Mouse (Mus musculus): ENCODE data around the gene Sdr42e1. TPM values are rescaled to one million over a fixed set of nuclear protein-coding genes. Genes with fewer than 3 reads are reported as not detected.
A peak's percentile ranks its signal among the peaks of the same experiment; 100 is the strongest.

Sdr42e1 gene
- polyA plus RNA-seq (2011; ENCODE audit: insufficient read depth, insufficient read length, low replicate concordance, missing spikeins) = 0.61 and 2.1 TPM in 2 replicates

- Histone ChIP-seq H3K4me3 (replicated peaks; ENCODE audit: control insufficient read depth, low read depth, low read length) (peak within 1 kb of the TSS; percentile 72), H3K27ac (ENCODE audit: control insufficient read depth, insufficient read depth, low read depth, low read length, poor library complexity) (no peak within 1 kb of the TSS), H3K4me1 (ENCODE audit: control insufficient read depth, insufficient read depth, low read length) (no peaks in the 10 kb centered on the region)
- 4% methylated on average over 17 of the region's 17 CpGs for WGBS
- TF ChIP-seq CTCF (IDR thresholded peaks at IDR 0.05; ENCODE audit: control insufficient read depth, insufficient read depth, low read length) = no peak
- no peak for TF ChIP-seq POLR2A (IDR thresholded peaks at IDR 0.05; ENCODE audit: borderline replicate concordance, control insufficient read depth, low read depth, low read length)
These were observed at the start of gene Sdr42e1 for GRCm38 (mm10) chr8:117673430-117673830. Sdr42e1 (minus strand) TSS chr8:117673689.

DNA sequence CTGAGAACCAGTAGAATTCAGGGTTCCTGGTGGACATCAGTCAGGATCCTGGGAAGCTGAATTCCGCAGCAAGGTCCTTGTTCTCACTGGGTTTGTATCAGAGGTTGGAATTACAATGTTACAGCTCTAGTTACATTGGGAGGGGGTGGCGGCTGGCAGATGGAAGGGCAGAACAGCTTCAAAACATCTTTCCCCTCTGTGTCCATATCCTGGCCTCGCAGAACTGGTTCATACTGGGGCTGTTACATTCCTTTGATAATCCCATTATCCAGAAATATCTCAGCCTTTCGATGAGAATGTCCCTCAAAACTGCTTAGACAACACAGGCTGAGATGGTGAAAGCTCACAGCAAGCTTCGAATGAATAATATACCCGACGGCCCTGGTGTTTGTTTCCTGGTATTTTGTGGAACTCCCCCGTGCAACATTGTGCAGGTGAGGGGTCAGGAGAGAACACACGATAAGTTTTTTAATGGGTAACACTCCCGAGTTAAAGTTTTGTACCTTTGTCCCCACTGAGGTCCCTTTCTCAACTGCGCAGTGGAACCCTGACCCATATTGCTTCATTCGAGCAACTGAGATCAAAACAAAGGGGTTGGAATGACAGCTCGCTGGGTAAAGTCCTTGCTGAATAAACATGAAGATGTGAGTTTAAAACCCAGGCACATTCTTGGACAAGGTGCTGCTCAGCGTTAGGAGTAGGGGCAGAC lies 44.8 kb upstream of the Sdr42e1 start:
- H3K4me1 ChIP-seq (ENCODE audit: control insufficient read depth, insufficient read depth, low read length) = peaks cover 1% of the 10 kb centered on the region; the same call in 1 of the 2 replicates
- H3K4me3 ChIP-seq (replicated peaks; ENCODE audit: control insufficient read depth, low read depth, low read length) = no peak overlapping the region
- no peak overlapping the region for H3K27ac ChIP-seq (ENCODE audit: control insufficient read depth, insufficient read depth, low read depth, low read length, poor library complexity)
- 78% methylated on average over 14 of the region's 14 CpGs for WGBS
- TF ChIP-seq POLR2A (IDR thresholded peaks at IDR 0.05; ENCODE audit: borderline replicate concordance, control insufficient read depth, low read depth, low read length) = no peak
- TF ChIP-seq CTCF (IDR thresholded peaks at IDR 0.05; ENCODE audit: control insufficient read depth, insufficient read depth, low read length) = no peak

DNA sequence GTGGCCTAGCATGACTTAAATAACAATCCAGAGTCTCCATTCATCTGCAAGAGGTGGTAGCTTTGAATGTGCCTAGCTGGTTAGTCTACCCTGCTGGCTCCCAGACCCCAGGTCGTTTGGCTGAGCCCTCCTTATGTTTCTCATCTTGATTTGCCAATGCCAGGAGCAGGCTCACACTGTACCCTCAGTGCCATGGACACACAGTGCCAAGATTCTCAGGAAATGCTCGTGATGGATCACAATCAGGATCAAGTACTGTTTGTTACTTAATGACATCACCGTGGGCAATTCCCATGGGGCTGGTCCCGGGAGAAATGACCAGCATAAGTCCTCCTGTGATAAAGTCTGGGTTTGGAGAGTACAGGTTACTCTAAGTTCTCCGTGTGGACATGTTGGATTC lies 42.4 kb upstream of the Sdr42e1 start:
- no peaks in the 10 kb centered on the region for H3K4me1 ChIP-seq (ENCODE audit: control insufficient read depth, insufficient read depth, low read length)
- H3K4me3 ChIP-seq (replicated peaks; ENCODE audit: control insufficient read depth, low read depth, low read length) = no peak overlapping the region
- TF ChIP-seq POLR2A (IDR thresholded peaks at IDR 0.05; ENCODE audit: borderline replicate concordance, control insufficient read depth, low read depth, low read length) = no peak
- no peak for TF ChIP-seq CTCF (IDR thresholded peaks at IDR 0.05; ENCODE audit: control insufficient read depth, insufficient read depth, low read length)
- no peak overlapping the region for H3K27ac ChIP-seq (ENCODE audit: control insufficient read depth, insufficient read depth, low read depth, low read length, poor library complexity)
- WGBS = 61% methylated on average over 5 of the region's 5 CpGs

- 71% methylated on average over 5 of the region's 5 CpGs for WGBS
- H3K27ac ChIP-seq (ENCODE audit: control insufficient read depth, insufficient read depth, low read depth, low read length, poor library complexity) = no peak overlapping the region
- TF ChIP-seq POLR2A (IDR thresholded peaks at IDR 0.05; ENCODE audit: borderline replicate concordance, control insufficient read depth, low read depth, low read length) (no peak), CTCF (IDR thresholded peaks at IDR 0.05; ENCODE audit: control insufficient read depth, insufficient read depth, low read length) (no peak)
- H3K4me3 ChIP-seq (replicated peaks; ENCODE audit: control insufficient read depth, low read depth, low read length) = no peak overlapping the region
- no peaks in the 10 kb centered on the region for H3K4me1 ChIP-seq (ENCODE audit: control insufficient read depth, insufficient read depth, low read length)
These were observed 41.1 kb upstream of the Sdr42e1 start for GRCm38 (mm10) chr8:117714604-117715003.

DNA sequence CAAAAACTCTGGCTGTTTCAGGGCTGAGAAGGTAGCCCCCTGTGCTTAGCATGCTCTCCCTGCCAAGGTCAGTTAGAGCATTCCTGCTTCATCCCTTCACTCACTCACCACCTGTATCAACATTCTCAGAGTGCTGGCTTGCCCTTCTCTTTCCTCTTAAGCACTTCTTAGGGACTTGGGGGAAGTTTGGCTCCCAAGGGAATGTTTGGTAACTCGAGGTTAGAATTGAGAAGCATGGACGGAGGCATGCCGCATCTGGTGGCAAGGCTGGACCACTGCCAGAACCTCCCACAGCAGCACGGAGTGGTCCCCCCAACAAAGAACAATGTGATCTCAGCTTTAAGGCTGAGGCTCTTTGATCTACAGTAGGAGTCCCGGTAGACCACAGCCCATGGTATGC lies 38.7 kb upstream of the Sdr42e1 start:
- no peak overlapping the region for H3K4me3 ChIP-seq (replicated peaks; ENCODE audit: control insufficient read depth, low read depth, low read length)
- no peak for TF ChIP-seq CTCF (IDR thresholded peaks at IDR 0.05; ENCODE audit: control insufficient read depth, insufficient read depth, low read length)
- 65% methylated on average over 5 of the region's 5 CpGs for WGBS
- no peaks in the 10 kb centered on the region for H3K4me1 ChIP-seq (ENCODE audit: control insufficient read depth, insufficient read depth, low read length)
- H3K27ac ChIP-seq (ENCODE audit: control insufficient read depth, insufficient read depth, low read depth, low read length, poor library complexity) = no peak overlapping the region

DNA sequence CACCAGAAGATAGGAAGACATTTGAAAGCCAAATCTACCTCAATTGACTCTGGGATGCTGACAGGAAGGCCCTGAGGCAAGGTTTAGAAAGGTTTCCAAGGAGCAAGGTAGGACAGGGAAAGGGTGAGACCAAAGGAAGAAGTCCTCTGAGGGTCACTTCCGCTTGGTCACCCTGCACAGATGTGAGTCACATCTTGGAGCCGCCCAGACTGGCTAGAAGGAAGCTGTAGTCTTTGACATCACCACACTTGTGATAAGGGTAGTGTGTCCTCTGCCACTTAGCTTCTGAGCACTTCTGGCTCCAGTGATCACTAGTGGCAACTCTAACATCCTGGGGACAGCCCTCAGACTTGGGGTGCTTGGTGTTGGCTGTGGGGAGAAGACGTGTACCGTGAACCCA lies 32.7 kb upstream of the Sdr42e1 start:
- Histone ChIP-seq H3K4me3 (replicated peaks; ENCODE audit: control insufficient read depth, low read depth, low read length) (no peak overlapping the region), H3K4me1 (ENCODE audit: control insufficient read depth, insufficient read depth, low read length) (peaks cover 1% of the 10 kb centered on the region; the same call in 1 of the 2 replicates), H3K27ac (ENCODE audit: control insufficient read depth, insufficient read depth, low read depth, low read length, poor library complexity) (no peak overlapping the region)
- WGBS = 65% methylated on average over 4 of the region's 4 CpGs
- TF ChIP-seq CTCF (IDR thresholded peaks at IDR 0.05; ENCODE audit: control insufficient read depth, insufficient read depth, low read length) (no peak), POLR2A (IDR thresholded peaks at IDR 0.05; ENCODE audit: borderline replicate concordance, control insufficient read depth, low read depth, low read length) (no peak)

GRCm38 (mm10) chr8:117702701-117703100 lies 29.2 kb upstream of the Sdr42e1 start:
- TF ChIP-seq CTCF (IDR thresholded peaks at IDR 0.05; ENCODE audit: control insufficient read depth, insufficient read depth, low read length) (no peak), POLR2A (IDR thresholded peaks at IDR 0.05; ENCODE audit: borderline replicate concordance, control insufficient read depth, low read depth, low read length) (no peak)
- Histone ChIP-seq H3K4me3 (replicated peaks; ENCODE audit: control insufficient read depth, low read depth, low read length) (no peak overlapping the region), H3K4me1 (ENCODE audit: control insufficient read depth, insufficient read depth, low read length) (peaks cover 1% of the 10 kb centered on the region; the same call in 1 of the 2 replicates), H3K27ac (ENCODE audit: control insufficient read depth, insufficient read depth, low read depth, low read length, poor library complexity) (no peak overlapping the region)
- WGBS = 78% methylated on average over 10 of the region's 10 CpGs

DNA sequence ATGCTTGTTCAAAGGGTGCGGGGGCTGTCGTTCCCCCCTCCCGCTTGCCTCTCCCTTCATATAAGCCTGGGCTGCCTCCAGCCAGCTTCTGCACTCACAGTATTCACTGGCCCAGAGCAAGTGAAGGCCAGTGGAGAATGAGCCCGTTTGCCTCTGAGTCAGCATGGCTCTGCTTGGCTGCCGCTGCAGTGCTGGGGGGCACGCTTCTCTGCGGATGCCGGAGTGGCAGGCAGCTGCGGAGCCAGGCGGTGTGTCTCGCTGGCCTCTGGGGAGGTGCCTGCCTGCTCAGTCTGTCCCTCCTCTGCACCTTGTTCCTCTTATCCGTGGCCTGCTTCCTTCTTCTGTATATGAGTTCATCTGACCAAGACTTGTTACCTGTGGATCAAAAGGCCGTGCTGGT lies 28.4 kb upstream of the Sdr42e1 start, which contains the start of gene Hsd17b2:
TSS of gene Hsd17b2 (plus strand) at position 46 of the 400 bp plus-strand sequence.
- peaks cover 1% of the 10 kb centered on the region; the same call in 1 of the 2 replicates for H3K4me1 ChIP-seq (ENCODE audit: control insufficient read depth, insufficient read depth, low read length)
- WGBS = 26% methylated on average over 13 of the region's 13 CpGs
- H3K4me3 ChIP-seq (replicated peaks; ENCODE audit: control insufficient read depth, low read depth, low read length) = peak within 1 kb of the TSS; percentile 40
- H3K27ac ChIP-seq (ENCODE audit: control insufficient read depth, insufficient read depth, low read depth, low read length, poor library complexity) = no peak within 1 kb of the TSS
- TF ChIP-seq POLR2A (IDR thresholded peaks at IDR 0.05; ENCODE audit: borderline replicate concordance, control insufficient read depth, low read depth, low read length) (no peak), CTCF (IDR thresholded peaks at IDR 0.05; ENCODE audit: control insufficient read depth, insufficient read depth, low read length) (no peak)
